Mouse (Mus musculus) thymus, adult 2 months (tissue): ENCODE measurements around the gene As3mt.

Experiments
- CTCF ChIP-seq: fragments of 200-500 bp; IDR thresholded peaks from 2 replicates; pipeline ENCODE4 v1.5.1; 2012; ENCODE audit warnings: mild to moderate bottlenecking, control low read depth, low read length, moderate library complexity, borderline replicate concordance; ENCODE audit not compliant: control insufficient read depth, poor library complexity, insufficient read depth; ENCODE audit errors: extremely low read depth
- POLR2A ChIP-seq: fragments of 200-500 bp; IDR thresholded peaks from 2 replicates; pipeline ENCODE4 v1.6.1; 2012; ENCODE audit warnings: mild to moderate bottlenecking, low read length, control low read depth, moderate library complexity; ENCODE audit not compliant: control insufficient read depth, poor library complexity, insufficient read depth; ENCODE audit errors: extremely low read depth

DNA sequence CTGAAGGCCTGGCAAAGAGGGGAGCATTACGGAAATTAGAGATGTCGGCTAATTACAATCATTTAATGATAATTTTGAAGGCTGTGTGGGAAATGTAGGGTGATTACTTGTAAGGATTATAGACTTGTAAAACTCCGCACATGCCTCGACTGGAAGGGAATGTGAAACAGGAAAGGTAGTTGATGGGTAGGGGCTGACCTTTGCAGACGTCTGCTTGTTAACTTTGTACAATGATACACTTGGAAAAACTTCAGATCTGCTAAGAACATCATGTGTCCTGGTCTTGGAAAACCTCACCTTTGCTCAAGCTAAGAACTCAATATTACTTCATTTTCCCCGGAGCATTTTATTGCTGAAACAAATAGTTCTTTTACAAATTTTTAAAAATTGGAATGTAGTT, 64.5 kb downstream of the As3mt start:
- TF ChIP-seq CTCF = no peak
- no peak for TF ChIP-seq POLR2A
